Mouse (Mus musculus) intestine, embryonic 16.5 days (tissue): Measurements from ENCODE around the gene Mad2l2. TPM values are rescaled to one million over a fixed set of nuclear protein-coding genes. Genes with fewer than 3 reads are reported as not detected.

Source experiments
- ATAC-seq: fragments of 200-750 bp; cut with Nextera tagmentation; 2 replicates; pipeline ENCODE4 v1.8.0; 2017; ENCODE audit warnings: moderate TSS enrichment, moderate library complexity
- H3K27ac ChIP-seq: fragments of 300-500 bp; sonication (generic); 2 replicates; pipeline ENCODE4 v1.5.1; 2014; ENCODE audit warnings: mild to moderate bottlenecking, low read length
- H3K27me3 ChIP-seq: fragments of 300-500 bp; sonication (generic); replicated peaks from 2 replicates; pipeline ENCODE4 v1.6.1; 2014; ENCODE audit warnings: low read length, control low read depth, mixed read lengths; ENCODE audit not compliant: control insufficient read depth, insufficient read depth
- H3K36me3 ChIP-seq: fragments of 300-500 bp; sonication (generic); 2 replicates; pipeline ENCODE4 v1.6.1; 2014; ENCODE audit warnings: low read length, control low read depth; ENCODE audit not compliant: control insufficient read depth, insufficient read depth
- H3K4me1 ChIP-seq: fragments of 300-500 bp; sonication (generic); 2 replicates; pipeline ENCODE4 v1.6.1; 2014; ENCODE audit warnings: low read length, control low read depth, mixed read lengths; ENCODE audit not compliant: control insufficient read depth, insufficient read depth
- H3K4me2 ChIP-seq: fragments of 300-500 bp; sonication (generic); 2 replicates; pipeline ENCODE4 v1.6.1; 2014; ENCODE audit warnings: low read depth, low read length, control low read depth
- H3K4me3 ChIP-seq: fragments of 300-500 bp; sonication (generic); 2 replicates; pipeline ENCODE4 v1.5.1; 2014; ENCODE audit warnings: mild to moderate bottlenecking, low read length
- H3K9ac ChIP-seq: fragments of 300-500 bp; sonication (generic); 2 replicates; pipeline ENCODE4 v1.6.1; 2014; ENCODE audit warnings: low read depth, low read length
- H3K9me3 ChIP-seq: fragments of 300-500 bp; sonication (generic); 2 replicates; pipeline ENCODE4 v1.6.1; 2016; ENCODE audit warnings: low read length, control low read depth; ENCODE audit not compliant: control insufficient read depth
- WGBS: fragments of 180-500 bp; shearing (Covaris S2); extraction: QIAGEN DNeasy Blood & Tissue Kit; methylation state at CpG from one replicate; pipeline ENCODE4 v1.1.7; 2014; 5-methylcytosine and 5-hydroxymethylcytosine counted together
- microRNA-seq: library from miRNA; unstranded; fragments of <30 nt; microRNA quantifications from one replicate; pipeline ENCODE4, GENCODE M21; 2016
- polyA plus RNA-seq: library from polyadenylated mRNA; unstranded; fragments of >200 nt; fragmentation: Nextera tagmentation; extraction: Ambion mirVana; gene quantifications from 2 replicates; pipeline ENCODE4 v1.2.1, GENCODE M21; 2015

Mad2l2 gene
- polyA plus RNA-seq, 1 experiment from 2014 or later: 30.1 TPM

GRCm38 (mm10) chr4:148192707-148193245, 62.6 kb downstream of the Mad2l2 start:
- Histone ChIP-seq H3K4me2 (no peak overlapping the region), H3K36me3 (no peaks in the 10 kb centered on the region), H3K27ac (no peak overlapping the region), H3K4me1 (no peaks in the 10 kb centered on the region), H3K27me3 (0 out of 2 replicates have a peak, but pooled peaks cover 3% of the 10 kb centered on the region), H3K9me3 (no peaks in the 10 kb centered on the region), H3K9ac (no peak overlapping the region), H3K4me3 (no peak overlapping the region)
- no peak for ATAC-seq
- WGBS: 26% methylated on average over 11 of the region's 11 CpGs

- H3K36me3 ChIP-seq: no peaks in the 10 kb centered on the region
- H3K27me3 ChIP-seq: peaks cover 6% of the 10 kb centered on the region; the same call in 1 of the 2 replicates
- ATAC-seq: no peak
- H3K4me3 ChIP-seq: no peak overlapping the region
- H3K4me2 ChIP-seq: no peak overlapping the region
- no peaks in the 10 kb centered on the region for H3K9me3 ChIP-seq
- no peak overlapping the region for H3K9ac ChIP-seq
- H3K27ac ChIP-seq: no peak overlapping the region
- H3K4me1 ChIP-seq: no peaks in the 10 kb centered on the region
Observed at GRCm38 (mm10) chr4:148194400-148194799, 64.2 kb downstream of the Mad2l2 start.

Small RNA genes lying within 50 kb of the gene (microRNA-seq; reads per million reads assigned to microRNA genes)
- gene Mir7022: not detected

Other genes starting within 250 kb of the Mad2l2 start
- 50.8 and 59.7 TPM in 2 replicates for gene Mfn2, start 225.7 kb upstream of the Mad2l2 start, polyA plus RNA-seq
- gene Plod1, start 193.6 kb upstream of the Mad2l2 start, polyA plus RNA-seq: 39.0 and 42.7 TPM in 2 replicates
- 4.5 and 11.3 TPM in 2 replicates for gene 2510039O18Rik, start 189.5 kb upstream of the Mad2l2 start, polyA plus RNA-seq
- gene Nppb, start 144.6 kb upstream of the Mad2l2 start, polyA plus RNA-seq: not detected in 2 replicates
- 0.22 and 0.51 TPM in 2 replicates for gene Nppa, start 129.7 kb upstream of the Mad2l2 start, polyA plus RNA-seq
- gene Clcn6, start 91.6 kb upstream of the Mad2l2 start, polyA plus RNA-seq: 4.5 TPM in 2 replicates
- gene Mthfr, start 91.3 kb upstream of the Mad2l2 start, polyA plus RNA-seq: 14.3 and 19.4 TPM in 2 replicates
- 19.6 and 22.2 TPM in 2 replicates for gene Agtrap, start 42.4 kb upstream of the Mad2l2 start, polyA plus RNA-seq
- gene Draxin, start 314 bp downstream of the Mad2l2 start, polyA plus RNA-seq: 0.06 and 0.07 TPM in 2 replicates
- 22.7 and 23.8 TPM in 2 replicates for gene Fbxo6, start 21.8 kb downstream of the Mad2l2 start, polyA plus RNA-seq
- 6.8 and 7.3 TPM in 2 replicates for gene Fbxo44, start 30.1 kb downstream of the Mad2l2 start, polyA plus RNA-seq
- gene Fbxo2, start 30.2 kb downstream of the Mad2l2 start, polyA plus RNA-seq: 0.34 and 0.64 TPM in 2 replicates
- gene Disp3, start 157.6 kb downstream of the Mad2l2 start, polyA plus RNA-seq: 0.06 and 0.28 TPM in 2 replicates